Mouse (Mus musculus) heart, embryonic 10.5 days (tissue): Measurements from ENCODE around the gene Chrm3. TPM values are rescaled to one million over a fixed set of nuclear protein-coding genes. Genes with fewer than 3 reads are reported as not detected.

Source experiments
- DNase-seq: peaks from one replicate; pipeline ENCODE4 v3.0.0-alpha.2; 2017; ENCODE audit warnings: low spot score
- H3K27ac ChIP-seq: fragments of 300-500 bp; sonication (generic); 2 replicates; pipeline ENCODE4 v1.5.1; 2016; ENCODE audit warnings: mild to moderate bottlenecking
- H3K27me3 ChIP-seq: fragments of 300-500 bp; sonication (generic); 2 replicates; pipeline ENCODE4 v1.6.1; 2016; ENCODE audit warnings: mild to moderate bottlenecking; ENCODE audit not compliant: poor library complexity, insufficient read depth, severe bottlenecking
- H3K36me3 ChIP-seq: fragments of 300-500 bp; sonication (generic); 2 replicates; pipeline ENCODE4 v1.6.1; 2016; ENCODE audit warnings: mild to moderate bottlenecking, moderate library complexity
- H3K4me1 ChIP-seq: fragments of 300-500 bp; sonication (generic); 2 replicates; pipeline ENCODE4 v1.6.1; 2016; ENCODE audit warnings: mild to moderate bottlenecking
- H3K4me3 ChIP-seq: fragments of 300-500 bp; sonication (generic); 2 replicates; pipeline ENCODE4 v1.5.1; 2016; ENCODE audit warnings: mild to moderate bottlenecking, moderate library complexity
- H3K9me3 ChIP-seq: fragments of 300-500 bp; sonication (generic); 2 replicates; pipeline ENCODE4 v1.6.1; 2016; ENCODE audit warnings: mild to moderate bottlenecking, moderate library complexity
- WGBS: fragments of 180-500 bp; shearing (Covaris S2); methylation state at CpG from one replicate; pipeline ENCODE4 v1.1.7; 2016; 5-methylcytosine and 5-hydroxymethylcytosine counted together
- polyA plus RNA-seq: library from polyadenylated mRNA; unstranded; fragments of >200 nt; fragmentation: Nextera tagmentation; extraction: Ambion mirVana; gene quantifications from 2 replicates; pipeline ENCODE4 v1.2.1, GENCODE M21; 2016

Gene Chrm3
- polyA plus RNA-seq, 1 experiment from 2014 or later = 0.39 TPM

GRCm38 (mm10) chr13:9992640-9993039 is 368.0 kb downstream of the Chrm3 start:
- no peaks in the 10 kb centered on the region for H3K36me3 ChIP-seq
- H3K27me3 ChIP-seq = no peaks in the 10 kb centered on the region

GRCm38 (mm10) chr13:9985648-9986047 is 375.0 kb downstream of the Chrm3 start:
- no peaks in the 10 kb centered on the region for H3K36me3 ChIP-seq
- no peak overlapping the region for H3K4me3 ChIP-seq
- H3K27ac ChIP-seq = no peak overlapping the region
- H3K27me3 ChIP-seq = no peaks in the 10 kb centered on the region
- no peaks in the 10 kb centered on the region for H3K4me1 ChIP-seq
- no peak for DNase-seq
- WGBS = 58% methylated on average over 6 of the region's 6 CpGs
- H3K9me3 ChIP-seq = no peaks in the 10 kb centered on the region

More at GRCm38 (mm10) chr13:9992640-9993039, 368.0 kb downstream of the Chrm3 start:
- no peaks in the 10 kb centered on the region for H3K4me1 ChIP-seq
- no peaks in the 10 kb centered on the region for H3K9me3 ChIP-seq
- WGBS = 57% methylated on average over 2 of the region's 2 CpGs
- DNase-seq = no peak
- H3K4me3 ChIP-seq = no peak overlapping the region
- H3K27ac ChIP-seq = no peak overlapping the region

GRCm38 (mm10) chr13:9983293-9983692 is 377.4 kb downstream of the Chrm3 start:
- H3K36me3 ChIP-seq = no peaks in the 10 kb centered on the region
- no peak overlapping the region for H3K27ac ChIP-seq
- no peaks in the 10 kb centered on the region for H3K4me1 ChIP-seq
- no peak for DNase-seq
- H3K9me3 ChIP-seq = no peaks in the 10 kb centered on the region
- no peak overlapping the region for H3K4me3 ChIP-seq
- H3K27me3 ChIP-seq = no peaks in the 10 kb centered on the region
- 64% methylated on average over 2 of the region's 2 CpGs for WGBS

GRCm38 (mm10) chr13:9977699-9978098 is 382.9 kb downstream of the Chrm3 start:
- no peak for DNase-seq
- H3K27me3 ChIP-seq = no peaks in the 10 kb centered on the region
- 74% methylated on average over 1 of the region's 1 CpGs for WGBS
- H3K36me3 ChIP-seq = no peaks in the 10 kb centered on the region
- no peaks in the 10 kb centered on the region for H3K4me1 ChIP-seq
- H3K27ac ChIP-seq = no peak overlapping the region
- no peaks in the 10 kb centered on the region for H3K9me3 ChIP-seq
- H3K4me3 ChIP-seq = no peak overlapping the region

- no peak overlapping the region for H3K4me3 ChIP-seq
- H3K4me1 ChIP-seq = no peaks in the 10 kb centered on the region
- no peaks in the 10 kb centered on the region for H3K36me3 ChIP-seq
- H3K27me3 ChIP-seq = no peaks in the 10 kb centered on the region
- 77% methylated on average over 2 of the region's 2 CpGs for WGBS
- H3K27ac ChIP-seq = no peak overlapping the region
- H3K9me3 ChIP-seq = no peaks in the 10 kb centered on the region; the same call in 1 of the 2 replicates
- no peak for DNase-seq
Observed at GRCm38 (mm10) chr13:9973742-9974321, 386.8 kb downstream of the Chrm3 start.

GRCm38 (mm10) chr13:9971845-9972244 is 388.8 kb downstream of the Chrm3 start:
- Histone ChIP-seq H3K27me3 (no peaks in the 10 kb centered on the region), H3K27ac (no peak overlapping the region), H3K9me3 (no peaks in the 10 kb centered on the region; the same call in 1 of the 2 replicates), H3K4me1 (no peaks in the 10 kb centered on the region), H3K4me3 (no peak overlapping the region), H3K36me3 (no peaks in the 10 kb centered on the region)
- DNase-seq = no peak
- WGBS = 77% methylated on average over 4 of the region's 4 CpGs

- Histone ChIP-seq H3K36me3 (no peaks in the 10 kb centered on the region), H3K9me3 (no peaks in the 10 kb centered on the region), H3K27ac (no peak overlapping the region), H3K4me3 (no peak overlapping the region), H3K27me3 (no peaks in the 10 kb centered on the region), H3K4me1 (no peaks in the 10 kb centered on the region)
- DNase-seq = no peak
Observed at GRCm38 (mm10) chr13:9952619-9953018, 408.0 kb downstream of the Chrm3 start.

GRCm38 (mm10) chr13:9951376-9951775 is 409.3 kb downstream of the Chrm3 start:
- Histone ChIP-seq H3K4me1 (no peaks in the 10 kb centered on the region), H3K27ac (no peak overlapping the region), H3K4me3 (no peak overlapping the region), H3K9me3 (no peaks in the 10 kb centered on the region), H3K27me3 (no peaks in the 10 kb centered on the region), H3K36me3 (no peaks in the 10 kb centered on the region)
- 73% methylated on average over 1 of the region's 1 CpGs for WGBS
- no peak for DNase-seq

GRCm38 (mm10) chr13:9949091-9949490 is 411.6 kb downstream of the Chrm3 start:
- H3K27ac ChIP-seq = no peak overlapping the region
- H3K27me3 ChIP-seq = no peaks in the 10 kb centered on the region
- no peaks in the 10 kb centered on the region for H3K36me3 ChIP-seq
- no peaks in the 10 kb centered on the region for H3K9me3 ChIP-seq
- 86% methylated on average over 4 of the region's 4 CpGs for WGBS
- no peaks in the 10 kb centered on the region for H3K4me1 ChIP-seq
- DNase-seq = no peak
- H3K4me3 ChIP-seq = no peak overlapping the region

GRCm38 (mm10) chr13:9940186-9940585 is 420.5 kb downstream of the Chrm3 start:
- no peaks in the 10 kb centered on the region for H3K9me3 ChIP-seq
- H3K36me3 ChIP-seq = no peaks in the 10 kb centered on the region
- H3K4me3 ChIP-seq = no peak overlapping the region
- H3K27me3 ChIP-seq = no peaks in the 10 kb centered on the region
- no peak for DNase-seq
- no peaks in the 10 kb centered on the region for H3K4me1 ChIP-seq
- H3K27ac ChIP-seq = no peak overlapping the region; the same call in 1 of the 2 replicates
- 56% methylated on average over 1 of the region's 1 CpGs for WGBS

GRCm38 (mm10) chr13:9938798-9939485 is 421.7 kb downstream of the Chrm3 start:
- H3K9me3 ChIP-seq = no peaks in the 10 kb centered on the region
- DNase-seq = no peak
- H3K36me3 ChIP-seq = no peaks in the 10 kb centered on the region
- H3K4me3 ChIP-seq = no peak overlapping the region
- 0 out of 2 replicates have a peak overlapping the region, but pooled peaks have one; percentile 16 for H3K27ac ChIP-seq
- H3K27me3 ChIP-seq = no peaks in the 10 kb centered on the region
- H3K4me1 ChIP-seq = no peaks in the 10 kb centered on the region
- WGBS = 50% methylated on average over 3 of the region's 3 CpGs

- WGBS = 80% methylated on average over 4 of the region's 4 CpGs
- H3K9me3 ChIP-seq = no peaks in the 10 kb centered on the region
- no peaks in the 10 kb centered on the region for H3K4me1 ChIP-seq
- H3K4me3 ChIP-seq = no peak overlapping the region
- H3K27ac ChIP-seq = no peak overlapping the region
- DNase-seq = no peak
- no peaks in the 10 kb centered on the region for H3K27me3 ChIP-seq
- H3K36me3 ChIP-seq = no peaks in the 10 kb centered on the region
Observed at GRCm38 (mm10) chr13:9932714-9933113, 427.9 kb downstream of the Chrm3 start.

GRCm38 (mm10) chr13:9930606-9931005 is 430.0 kb downstream of the Chrm3 start:
- no peak overlapping the region for H3K4me3 ChIP-seq
- no peaks in the 10 kb centered on the region for H3K4me1 ChIP-seq
- WGBS = 79% methylated on average over 1 of the region's 1 CpGs
- DNase-seq = no peak
- no peak overlapping the region for H3K27ac ChIP-seq
- H3K27me3 ChIP-seq = no peaks in the 10 kb centered on the region
- H3K36me3 ChIP-seq = no peaks in the 10 kb centered on the region
- H3K9me3 ChIP-seq = no peaks in the 10 kb centered on the region
